8 mouse cellular contexts compared by ENCODE assay signal in the genomic region with DNA sequence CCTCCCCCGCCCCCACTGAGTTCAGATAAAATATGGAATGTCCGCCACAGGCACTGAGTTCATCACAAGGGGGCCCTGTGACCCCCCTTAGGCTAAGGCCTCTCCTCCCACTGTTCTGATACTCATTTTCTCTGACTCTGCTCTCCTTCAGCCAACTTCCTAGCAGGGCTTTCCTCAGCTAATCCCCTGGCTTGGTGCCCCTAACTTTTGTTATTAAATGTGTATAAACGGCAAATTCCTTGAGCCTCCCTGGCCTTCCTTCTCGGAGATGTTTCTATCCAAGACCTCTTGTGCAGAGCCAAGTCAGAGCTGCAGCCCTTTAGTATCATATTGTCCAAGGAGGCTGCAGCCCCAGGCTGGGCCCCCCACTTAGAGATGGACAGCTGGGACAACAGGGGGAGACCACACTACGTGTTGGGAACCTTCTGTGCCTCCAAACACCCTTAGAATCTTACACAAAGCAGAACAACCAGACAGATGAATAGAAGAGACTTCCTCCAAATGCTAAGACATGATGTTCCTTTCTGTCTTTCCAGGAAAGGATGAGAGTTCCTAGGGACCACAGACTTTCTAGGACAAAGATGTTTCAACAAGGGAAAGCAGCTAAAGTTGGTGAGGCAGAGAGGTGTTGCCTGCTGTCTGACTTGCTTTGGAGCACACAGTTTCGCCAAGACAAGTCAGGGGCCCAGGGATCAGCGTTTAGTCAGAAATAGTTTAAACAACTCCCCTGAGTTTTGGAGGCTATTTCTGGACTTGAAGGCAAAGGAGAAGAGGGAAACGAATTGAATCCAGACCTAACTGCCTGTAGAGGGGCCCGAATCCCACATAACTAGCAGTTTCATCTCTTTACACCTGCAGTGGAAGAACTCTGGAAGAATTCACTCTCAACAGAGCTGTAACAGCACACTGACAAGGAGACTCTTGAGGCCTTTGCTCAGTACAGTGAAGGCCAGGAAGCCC.
DNase-seq lines count a peak whose midpoint lies in the region; ATAC-seq and TF ChIP-seq lines count a peak whose summit lies in the region.

No protein-coding gene starts in this region.

- no peaks in the 10 kb centered on the region for H3K9me3 ChIP-seq in kidney, postnatal 0 days (replicated peaks; ENCODE audit: low read length)
- no peaks in the 10 kb centered on the region for H3K9me3 ChIP-seq in embryonic facial prominence, embryonic 13.5 days
- no peaks in the 10 kb centered on the region for H3K9me3 ChIP-seq in intestine, embryonic 16.5 days (ENCODE audit: control insufficient read depth, low read length)

- no peaks in the 10 kb centered on the region for H3K36me3 ChIP-seq in kidney, postnatal 0 days (ENCODE audit: insufficient read depth, low read length)
- H3K36me3 ChIP-seq in embryonic facial prominence, embryonic 13.5 days: no peaks in the 10 kb centered on the region
- H3K36me3 ChIP-seq in intestine, embryonic 16.5 days (ENCODE audit: control insufficient read depth, insufficient read depth, low read length): no peaks in the 10 kb centered on the region

- peak overlapping the region; percentile 63 for H3K27ac ChIP-seq in kidney, postnatal 0 days
- 0 out of 2 replicates have a peak overlapping the region, but pooled peaks have one; percentile 24 for H3K27ac ChIP-seq in embryonic facial prominence, embryonic 13.5 days
- peak overlapping the region; percentile 81 for H3K27ac ChIP-seq in intestine, embryonic 16.5 days (ENCODE audit: low read length)

- H3K9ac ChIP-seq in kidney, postnatal 0 days (ENCODE audit: low read depth, low read length): no peak overlapping the region
- no peak overlapping the region for H3K9ac ChIP-seq in embryonic facial prominence, embryonic 13.5 days
- no peak overlapping the region for H3K9ac ChIP-seq in intestine, embryonic 16.5 days (ENCODE audit: low read depth, low read length)

- TF ChIP-seq CTCF in kidney, postnatal 0 days (IDR thresholded peaks at IDR 0.05; ENCODE audit: low read depth): no peak

- peak; percentile 43 for DNase-seq in kidney, postnatal 0 days (ENCODE audit: low spot score)
- DNase-seq in kidney, postnatal 10 days: no peak
- DNase-seq in NIH3T3 (ENCODE audit: low read depth): peak; percentile 71
- DNase-seq in ovary, adult 18-20 months (ENCODE audit: low spot score): no peak
- no peak for DNase-seq in layer of hippocampus, postnatal 36 days
- DNase-seq in natural killer cell, adult 2 months (ENCODE audit: low spot score in 2 of 2): no peak

- H3K4me1 ChIP-seq in kidney, postnatal 0 days (replicated peaks; ENCODE audit: insufficient read depth, low read length): 0 out of 2 replicates have a peak, but pooled peaks cover 22% of the 10 kb centered on the region
- H3K4me1 ChIP-seq in embryonic facial prominence, embryonic 13.5 days: peaks cover 50% of the 10 kb centered on the region
- peaks cover 17% of the 10 kb centered on the region for H3K4me1 ChIP-seq in intestine, embryonic 16.5 days (ENCODE audit: control insufficient read depth, insufficient read depth, low read length)

- no peak overlapping the region for H3K4me2 ChIP-seq in kidney, postnatal 0 days (ENCODE audit: low read length)
- no peak overlapping the region for H3K4me2 ChIP-seq in embryonic facial prominence, embryonic 13.5 days
- H3K4me2 ChIP-seq in intestine, embryonic 16.5 days (ENCODE audit: low read depth, low read length): no peak overlapping the region

- 54% methylated on average over 9 of the region's 9 CpGs for WGBS in kidney, postnatal 0 days
- WGBS in embryonic facial prominence, embryonic 13.5 days: 40% methylated on average over 9 of the region's 9 CpGs
- WGBS in intestine, embryonic 16.5 days: 51% methylated on average over 9 of the region's 9 CpGs

- ATAC-seq in kidney, postnatal 0 days (replicated peaks; ENCODE audit: low FRiP score, low read depth): no peak
- ATAC-seq in embryonic facial prominence, embryonic 13.5 days (ENCODE audit: insufficient number of reproducible peaks, insufficient read depth, low FRiP score, low TSS enrichment, low read depth): no peak
- ATAC-seq in intestine, embryonic 16.5 days: peak; percentile 66

- H3K4me3 ChIP-seq in kidney, postnatal 0 days (replicated peaks; ENCODE audit: low read depth, low read length): no peak overlapping the region
- no peak overlapping the region for H3K4me3 ChIP-seq in embryonic facial prominence, embryonic 13.5 days
- H3K4me3 ChIP-seq in intestine, embryonic 16.5 days (ENCODE audit: low read length): no peak overlapping the region

- no peaks in the 10 kb centered on the region for H3K27me3 ChIP-seq in kidney, postnatal 0 days (ENCODE audit: insufficient read depth, low read length)
- H3K27me3 ChIP-seq in embryonic facial prominence, embryonic 13.5 days: no peaks in the 10 kb centered on the region; the same call in 1 of the 2 replicates
- no peaks in the 10 kb centered on the region for H3K27me3 ChIP-seq in intestine, embryonic 16.5 days (replicated peaks; ENCODE audit: control insufficient read depth, insufficient read depth, low read length)

Comparison
In these comparisons a context has a peak if more than half of its experiments do, and no peak if none do; other contexts are left out.
1. DNase-seq: peak in kidney, postnatal 0 days (single experiment) and NIH3T3 (single experiment); none in kidney, postnatal 10 days (single experiment), ovary, adult 18-20 months (single experiment), layer of hippocampus, postnatal 36 days (0 of 2) and natural killer cell, adult 2 months (0 of 2).
2. H3K27ac ChIP-seq: peak in every context shown above with its lines; median percentile 81 in intestine, embryonic 16.5 days; 63 in kidney, postnatal 0 days; 24 in embryonic facial prominence, embryonic 13.5 days.